Mouse (Mus musculus) kidney, adult 8-10 months (tissue): ENCODE data around the gene Tecpr2.
A peak's percentile ranks its signal among the peaks of the same experiment; 100 is the strongest.
"Not testable (repeated sequence)": the region's sequence is repeated elsewhere in the genome, so short reads cannot be mapped to it uniquely, and the experiment has no call there.

Source experiments
- DNase-seq, 2 experiments: peaks; one replicate each; pipeline ENCODE4 v3.0.0; 2022

Tecpr2 gene

DNA sequence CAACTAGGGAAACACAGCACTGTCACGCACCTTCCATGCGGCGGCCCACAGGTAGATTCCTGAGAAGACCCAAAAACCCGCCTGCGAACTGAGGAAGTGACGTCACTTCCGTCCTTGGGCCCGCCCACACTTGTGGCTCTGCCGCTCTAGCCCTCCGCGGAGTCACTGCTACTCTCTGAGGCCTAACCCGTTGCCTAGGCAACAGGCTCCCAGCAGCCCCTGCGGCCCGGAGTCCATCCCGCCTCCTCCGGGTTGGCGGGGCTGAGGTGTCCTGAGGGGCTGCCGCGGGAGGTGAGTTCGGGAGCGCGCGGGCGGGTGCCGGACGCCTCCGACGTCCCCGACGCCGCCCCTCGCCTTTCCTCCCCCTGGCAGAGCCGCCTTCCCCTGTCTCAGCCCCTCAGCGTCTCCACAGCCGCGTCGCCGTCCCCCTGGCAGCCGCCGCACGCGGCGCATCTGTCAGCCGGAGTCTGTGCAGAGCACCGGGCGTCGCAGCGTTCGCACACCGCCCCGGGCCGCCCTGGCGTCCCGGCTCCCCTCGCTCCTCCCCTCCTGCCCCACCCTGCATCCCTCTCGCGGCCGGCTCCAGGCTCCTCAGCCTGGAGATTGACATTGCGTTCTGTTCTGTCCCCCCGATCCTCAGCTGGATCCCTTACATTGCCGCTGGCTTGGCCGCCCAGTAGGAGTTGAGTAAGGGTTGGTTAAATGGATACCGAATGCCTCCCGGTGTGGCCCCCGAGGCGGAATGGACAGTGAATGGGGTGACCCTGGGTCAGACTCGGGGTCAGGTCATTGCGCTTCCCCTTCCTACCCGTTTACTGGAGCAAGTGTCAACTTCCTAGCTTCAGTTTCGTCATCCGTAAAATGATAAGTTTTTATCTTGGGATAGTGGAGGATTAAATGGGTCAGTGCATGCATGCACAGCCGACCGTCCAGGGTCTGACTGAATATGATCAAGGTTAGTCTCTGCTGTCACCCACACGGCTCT, at the start of gene Tecpr2, which contains the start of gene Cinp:
Tecpr2 (plus strand) TSS at position 229 of the 985 bp plus-strand sequence.
Cinp (minus strand) TSS at position 110 of the 985 bp plus-strand sequence.
- peak; percentile 95 to 97 for DNase-seq

DNA sequence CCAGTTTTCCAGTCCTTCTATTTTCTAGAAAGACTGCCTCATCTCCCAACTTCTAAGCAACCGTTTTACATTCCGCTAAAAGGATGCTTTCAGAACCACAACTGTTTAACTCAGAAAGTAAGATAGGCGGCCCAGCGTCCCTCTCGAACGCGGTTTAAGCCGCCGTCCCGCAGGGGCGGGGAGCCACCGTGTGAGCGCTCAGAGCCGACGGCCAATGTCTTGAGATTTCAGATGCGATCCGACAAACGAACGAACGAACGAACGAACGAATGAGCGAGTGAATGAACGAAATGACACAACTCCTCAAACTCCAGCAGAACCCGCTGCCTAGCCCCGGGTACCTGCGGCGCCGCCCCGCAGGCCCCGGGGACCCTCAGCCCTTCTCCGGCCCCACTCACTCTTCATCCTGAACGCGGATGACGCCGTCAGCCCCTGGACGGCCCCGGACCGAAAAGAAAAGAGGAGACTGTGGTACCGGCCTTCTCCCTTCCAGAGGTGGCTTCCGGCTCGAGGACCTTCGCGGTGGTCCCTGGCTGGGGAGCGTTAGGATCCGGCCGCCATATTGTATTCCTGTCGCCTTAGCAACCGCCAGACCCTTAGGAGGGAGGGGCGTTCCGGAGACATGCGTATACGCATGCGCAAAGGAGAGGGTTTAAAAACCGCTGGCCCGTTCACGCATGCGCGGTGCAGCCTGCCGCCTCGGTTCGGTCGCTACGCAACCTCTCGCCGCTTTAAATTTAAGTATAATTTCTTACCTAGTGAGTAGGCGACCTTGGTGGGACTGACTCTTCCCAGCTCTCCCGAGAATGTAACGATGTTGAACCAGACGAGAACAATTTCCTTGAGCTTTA, 48.5 kb upstream of the Tecpr2 start, which contains the start of gene Mok:
Mok (minus strand) TSS at position 592 of the 851 bp plus-strand sequence.
- peak; percentile 94 to 96 for DNase-seq

- no peak for DNase-seq
These were observed 47.2 kb upstream of the Tecpr2 start for GRCm38 (mm10) chr12:110841731-110842493.

DNA sequence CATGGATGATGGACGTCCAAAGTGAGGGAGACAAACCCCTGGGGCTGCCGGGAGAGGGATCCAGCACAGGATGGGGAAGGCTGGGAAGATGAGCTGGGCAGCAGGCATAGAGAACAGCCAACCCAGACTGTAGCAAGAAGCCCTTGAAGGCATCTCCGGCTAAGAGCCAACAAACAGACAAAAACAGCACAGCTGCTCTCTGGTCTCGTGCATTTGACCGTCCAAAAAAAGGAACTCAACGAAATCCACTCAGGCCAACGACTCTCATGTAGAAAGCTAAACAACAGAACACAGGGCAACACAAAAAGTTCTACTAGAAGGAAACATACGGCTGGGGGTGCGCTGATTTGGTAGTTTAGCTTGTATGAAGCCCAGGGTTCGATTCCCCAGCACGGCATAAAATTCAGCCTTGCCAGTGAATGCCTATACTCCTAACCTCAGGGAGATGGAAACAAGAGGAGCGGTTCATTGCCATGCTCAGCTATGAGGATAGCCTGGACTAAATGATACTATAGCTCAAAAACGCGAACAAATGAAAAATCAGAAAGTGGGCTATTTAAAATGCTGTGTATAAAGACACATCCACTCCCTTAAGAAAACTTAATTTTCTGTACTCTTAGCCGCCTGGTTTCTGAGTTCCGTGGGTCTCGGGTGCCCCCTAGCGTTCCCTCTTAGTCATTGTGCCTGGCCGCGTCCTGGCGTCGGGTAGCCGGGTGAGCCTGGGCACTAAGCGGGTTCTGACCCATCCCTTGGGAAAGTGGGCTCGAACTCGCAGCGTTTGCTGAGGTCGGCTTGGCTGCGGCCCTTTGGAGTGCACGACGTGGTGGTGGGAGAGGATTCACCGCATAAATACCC, 45.6 kb upstream of the Tecpr2 start:
- DNase-seq: peak; percentile 78 to 90

GRCm38 (mm10) chr12:110844227-110845130, 44.6 kb upstream of the Tecpr2 start:
- DNase-seq: peak in 1 of 2 experiments; percentile 52

DNA sequence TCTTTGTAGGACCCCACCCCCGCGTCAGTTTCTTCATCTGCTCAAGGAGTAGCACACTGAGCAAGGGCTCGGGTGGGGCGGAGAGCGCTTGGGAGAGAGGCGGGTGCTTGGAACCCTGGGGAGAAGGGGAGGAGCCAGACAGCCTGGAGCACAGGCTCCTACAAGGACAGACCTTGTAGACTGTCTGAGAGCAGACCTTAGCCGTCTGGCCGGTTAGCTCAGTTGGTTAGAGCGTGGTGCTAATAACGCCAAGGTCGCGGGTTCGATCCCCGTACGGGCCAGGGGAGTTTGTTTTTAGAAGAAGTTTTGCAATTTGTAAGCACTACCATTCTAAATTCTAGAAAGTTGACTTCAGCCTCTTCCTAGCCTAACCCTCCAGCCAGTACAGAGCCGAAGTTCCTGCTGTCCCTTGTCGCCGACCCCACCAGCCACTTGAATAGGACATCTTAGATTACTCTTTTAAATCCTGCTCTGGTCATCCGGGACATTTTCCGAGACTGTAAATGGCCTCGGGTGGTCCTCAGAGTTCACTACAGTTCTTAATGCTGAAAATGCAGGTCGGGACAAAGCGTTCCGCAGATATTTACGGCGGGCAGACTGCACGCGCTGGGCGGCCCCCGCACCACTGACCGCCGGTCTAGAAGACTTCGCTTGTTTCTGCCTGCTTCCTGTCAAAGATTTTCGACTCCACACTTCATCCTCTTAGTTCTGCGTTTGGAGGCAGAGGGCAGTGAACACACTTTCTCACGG, 43.8 kb upstream of the Tecpr2 start:
- DNase-seq: peak; percentile 96 to 98

DNA sequence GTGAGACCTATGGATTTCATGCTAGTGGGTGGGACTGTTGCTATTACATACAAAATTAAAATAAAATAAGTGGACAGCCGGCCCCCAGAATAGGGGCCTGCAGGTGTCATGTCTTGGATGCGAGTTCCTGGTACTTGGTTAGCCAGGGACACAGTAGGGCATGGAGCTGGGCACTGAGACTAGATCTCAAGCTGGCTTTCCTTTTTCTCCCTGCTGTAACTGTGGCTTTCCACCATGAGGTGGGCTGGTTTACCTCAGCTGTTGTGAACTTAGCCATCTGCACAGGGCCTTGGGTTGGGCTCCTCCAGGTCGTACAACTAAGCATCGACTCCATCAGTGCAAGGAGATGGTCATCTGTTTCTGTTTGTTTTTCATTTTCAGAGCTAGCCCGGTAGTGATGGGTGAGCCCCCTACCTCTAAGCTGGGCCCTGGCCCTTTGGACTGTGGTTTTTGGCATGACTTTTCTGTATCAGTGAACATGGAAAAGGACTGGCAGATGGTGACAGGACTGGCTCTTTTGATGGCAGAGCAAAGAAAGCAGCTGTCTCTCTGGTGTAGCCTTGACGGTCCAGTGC, 42.8 kb upstream of the Tecpr2 start:
- no peak for DNase-seq

DNA sequence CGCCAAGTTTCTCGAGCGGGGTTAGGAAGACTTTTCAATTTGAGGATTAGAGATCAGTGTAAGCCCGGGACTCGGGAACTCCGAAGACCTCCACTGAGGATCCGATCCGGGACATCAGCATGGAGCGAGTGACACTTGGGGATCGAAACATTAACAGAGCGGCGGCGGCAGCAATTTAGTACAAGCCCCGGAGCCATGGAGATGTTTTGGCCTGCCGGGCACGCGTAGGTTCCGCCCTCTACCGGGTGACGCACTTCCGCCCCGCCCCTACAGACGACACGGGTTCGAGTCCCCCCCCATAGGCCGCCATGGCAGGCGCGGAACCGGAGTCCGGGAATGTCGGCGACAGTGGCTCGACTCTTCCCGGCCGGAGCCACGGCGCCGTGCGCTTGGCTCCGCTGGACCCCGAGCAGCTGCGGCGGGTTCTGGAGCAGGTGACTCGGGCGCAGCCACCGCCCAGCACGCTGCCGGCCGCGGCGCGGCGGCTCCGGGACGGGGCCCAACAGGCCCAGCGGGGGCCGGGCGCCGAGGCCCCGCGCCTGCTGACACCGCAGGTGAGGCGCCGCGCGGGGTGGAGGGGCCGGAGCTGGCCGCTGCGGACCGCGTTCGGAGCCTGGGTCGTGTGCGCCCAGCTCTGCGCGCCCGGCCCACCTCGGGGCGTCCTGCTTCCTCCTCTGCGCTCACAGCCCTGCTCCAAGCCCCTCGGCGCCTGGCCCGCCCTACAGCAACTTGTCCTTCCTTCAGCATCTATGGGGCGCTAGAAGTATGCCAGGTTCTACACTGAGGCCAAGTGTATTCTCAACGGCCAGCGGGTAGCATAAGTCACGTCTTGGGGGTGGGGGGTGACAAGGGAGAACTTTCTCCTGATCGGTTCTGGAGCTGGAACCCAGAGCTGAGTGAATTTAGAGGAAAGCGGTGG, 38.8 kb upstream of the Tecpr2 start, which contains the start of gene Zfp839:
Zfp839 (plus strand) TSS at position 244 of the 919 bp plus-strand sequence.
- peak; percentile 79 to 88 for DNase-seq

DNA sequence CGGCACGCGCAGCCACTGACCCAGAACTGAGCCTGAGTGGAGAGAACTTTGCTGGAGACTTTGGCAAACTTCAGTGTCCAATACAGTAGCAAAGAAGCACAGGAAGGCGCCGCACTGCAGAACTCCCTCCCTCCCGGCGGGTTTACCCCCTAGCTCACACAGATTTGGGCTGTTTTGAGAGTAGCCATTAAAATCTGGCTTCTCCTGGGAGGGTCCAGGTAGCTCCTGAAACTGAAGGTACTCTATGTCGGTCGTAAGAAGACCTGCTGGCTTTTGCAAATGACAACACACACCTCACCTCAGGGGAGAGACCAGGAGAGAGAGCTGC, 38.2 kb upstream of the Tecpr2 start:
- peak in 1 of 2 experiments; percentile 51 for DNase-seq

GRCm38 (mm10) chr12:110851414-110851813, 37.6 kb upstream of the Tecpr2 start:
- no peak for DNase-seq

DNA sequence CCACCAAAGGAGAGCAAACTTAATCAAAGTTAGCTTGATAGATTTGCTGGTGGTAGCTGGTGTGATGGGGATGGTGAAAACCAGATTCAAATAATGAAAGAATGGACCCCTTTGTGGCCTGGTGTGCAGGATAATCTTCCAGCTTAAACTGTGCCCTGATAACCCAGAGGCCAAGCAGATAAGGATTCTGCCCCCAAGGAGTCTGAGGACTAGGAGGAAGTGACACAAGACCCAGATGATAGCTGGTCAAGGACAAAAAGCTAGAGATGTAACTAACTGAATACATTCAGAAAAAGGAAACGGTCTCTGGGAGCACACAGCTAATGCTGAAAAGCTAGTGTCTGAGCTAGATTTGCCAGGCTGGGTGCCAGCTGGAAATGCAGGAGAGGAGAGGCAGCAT, 37.1 kb upstream of the Tecpr2 start:
- DNase-seq: no peak

GRCm38 (mm10) chr12:110854786-110855737, 34.0 kb upstream of the Tecpr2 start:
- DNase-seq: no peak

DNA sequence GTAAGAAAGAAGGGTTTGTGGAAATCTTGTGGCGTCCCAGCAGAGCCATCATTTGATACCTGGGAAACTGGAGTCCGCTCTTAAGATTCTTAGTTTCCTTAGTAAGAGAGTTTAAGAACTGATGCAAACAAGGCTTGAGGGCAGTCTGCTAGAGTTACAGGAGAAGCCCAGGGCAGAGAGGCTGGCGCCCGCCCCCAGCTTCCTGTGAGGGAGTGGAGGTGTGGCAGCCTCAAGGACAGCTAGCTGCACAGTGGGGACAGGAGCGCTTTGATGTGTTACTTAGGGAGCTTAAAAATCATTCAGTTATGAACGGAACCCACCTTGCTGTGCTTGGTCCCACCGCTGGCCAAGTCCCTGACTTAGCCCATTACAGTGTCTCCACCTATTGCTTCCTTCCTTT, 31.9 kb upstream of the Tecpr2 start:
- DNase-seq: no peak

GRCm38 (mm10) chr12:110858681-110859080, 30.4 kb upstream of the Tecpr2 start:
- DNase-seq: not testable (repeated sequence)

DNA sequence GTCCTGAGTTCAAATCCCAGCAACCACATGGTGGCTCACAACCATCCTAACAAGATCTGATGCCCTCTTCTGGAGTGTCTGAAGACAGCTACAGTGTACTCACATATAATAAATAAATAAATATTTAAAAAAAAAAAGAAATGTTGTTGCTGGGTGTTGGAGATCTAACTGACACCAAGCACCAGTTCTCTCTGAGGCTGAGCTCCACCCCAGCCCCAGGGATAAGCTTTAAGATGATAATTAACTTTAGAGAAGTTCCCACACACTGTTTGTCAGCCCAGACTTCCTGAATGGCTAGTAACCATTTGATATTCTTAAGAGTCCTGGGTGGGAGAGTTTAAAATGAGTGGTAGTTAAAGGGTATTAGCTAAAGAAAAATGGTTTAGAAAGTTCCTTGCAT, 28.8 kb upstream of the Tecpr2 start:
- no peak for DNase-seq

GRCm38 (mm10) chr12:110861256-110861655, 27.8 kb upstream of the Tecpr2 start:
- no peak for DNase-seq

GRCm38 (mm10) chr12:110864008-110864407, 25.1 kb upstream of the Tecpr2 start:
- no peak for DNase-seq
